Mouse (Mus musculus) liver, adult 2 months (tissue): ENCODE results near the gene Fkbp1b.

Source experiments
- CTCF ChIP-seq: fragments of 200-500 bp; IDR thresholded peaks from 2 replicates; pipeline ENCODE4 v1.5.1; 2011; ENCODE audit warnings: low read depth, low read length, control low read depth
- POLR2A ChIP-seq: fragments of 200-500 bp; IDR thresholded peaks from 2 replicates; pipeline ENCODE4 v1.6.1; 2011; ENCODE audit warnings: low read length, control low read depth; ENCODE audit not compliant: insufficient read depth; ENCODE audit errors: extremely low read depth

DNA sequence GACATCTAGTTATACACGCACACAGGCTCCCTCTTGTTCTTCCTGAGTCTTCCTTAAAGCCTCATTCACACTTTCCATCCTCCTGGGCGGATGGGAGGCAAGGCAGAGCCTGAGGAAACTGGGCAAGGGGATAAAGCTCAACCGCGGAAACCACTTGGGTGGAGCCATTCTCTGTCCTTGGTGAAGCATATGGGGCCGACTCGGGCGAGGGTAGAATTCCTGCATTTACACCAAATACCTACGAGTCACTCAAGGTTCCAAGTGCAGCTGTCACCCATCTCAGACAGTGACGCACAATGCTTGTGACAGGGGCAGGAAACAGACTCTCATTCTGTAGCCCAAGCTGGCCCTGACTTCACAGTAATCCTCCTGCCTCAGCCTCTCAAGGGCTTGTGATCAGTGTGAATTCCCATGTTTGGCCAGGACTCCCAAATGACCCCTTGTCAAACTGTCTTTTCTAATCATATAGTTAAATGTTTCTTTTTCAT is 36.9 kb upstream of the Fkbp1b start:
- TF ChIP-seq CTCF (no peak), POLR2A (no peak)
